Mouse (Mus musculus) right cerebral cortex, postnatal 4 days (tissue): ENCODE measurements around the gene Nek4.

ENCODE experiments used
- DNase-seq: peaks from one replicate; pipeline ENCODE4 v3.0.0-alpha.2; 2022

The Nek4 gene

GRCm38 (mm10) chr14:30974204-30974603, 23.0 kb downstream of the Nek4 start:
- DNase-seq: no peak

- DNase-seq: no peak
These were observed 25.0 kb downstream of the Nek4 start for GRCm38 (mm10) chr14:30976222-30976621.

DNA sequence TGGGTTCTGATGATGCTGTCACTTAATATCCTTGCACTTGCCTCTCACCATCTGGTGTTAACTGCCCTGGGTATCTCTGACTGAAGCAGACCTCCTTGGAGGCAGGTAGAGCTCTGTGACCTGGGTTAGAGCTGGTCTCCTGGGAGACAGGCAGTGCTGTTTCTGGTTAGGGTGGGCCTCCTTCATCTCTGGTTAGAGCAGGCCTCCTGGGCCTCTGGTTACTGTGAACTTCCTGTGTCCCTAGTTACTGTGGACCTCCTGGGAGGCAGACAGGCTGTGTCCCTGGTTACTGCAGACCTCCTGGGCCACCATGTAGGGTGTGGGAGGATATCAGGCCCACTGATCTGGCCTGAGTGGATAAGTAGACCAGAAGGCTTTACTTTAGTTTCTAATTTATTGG, 45.2 kb downstream of the Nek4 start:
- no peak for DNase-seq

GRCm38 (mm10) chr14:31000356-31000755, 49.2 kb downstream of the Nek4 start:
- DNase-seq: no peak

DNA sequence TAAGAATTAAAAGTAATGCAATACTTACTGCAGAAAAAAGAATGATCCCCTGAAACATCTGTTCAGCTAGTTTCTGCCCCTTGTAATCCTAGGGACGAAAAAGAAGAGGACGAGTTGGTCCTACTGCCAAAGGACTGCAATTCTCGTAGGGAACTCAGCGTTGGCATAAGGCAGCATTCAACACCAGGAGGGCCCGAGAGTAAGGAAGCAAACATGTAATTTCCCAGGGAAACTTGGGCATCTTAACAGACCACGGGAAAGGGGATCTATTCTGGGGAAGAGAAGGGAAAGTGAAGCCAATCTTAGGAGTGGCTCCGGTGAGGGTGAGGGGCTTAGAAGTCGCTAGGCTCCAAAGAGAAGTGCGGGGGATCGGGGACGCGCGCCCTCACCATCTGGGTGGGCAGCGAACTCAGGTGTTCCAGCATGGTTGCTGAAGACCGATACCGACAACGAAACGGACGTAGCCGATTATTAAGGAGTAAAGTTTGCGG, 49.7 kb downstream of the Nek4 start:
- DNase-seq: no peak

- peak; percentile 85 for DNase-seq
These were observed 50.4 kb downstream of the Nek4 start, which contains the start of the genes Glt8d1 and Spcs1 for GRCm38 (mm10) chr14:31001307-31002205. Glt8d1 (plus strand) TSS chr14:31001400. Spcs1 (minus strand) TSS chr14:31001672.

DNA sequence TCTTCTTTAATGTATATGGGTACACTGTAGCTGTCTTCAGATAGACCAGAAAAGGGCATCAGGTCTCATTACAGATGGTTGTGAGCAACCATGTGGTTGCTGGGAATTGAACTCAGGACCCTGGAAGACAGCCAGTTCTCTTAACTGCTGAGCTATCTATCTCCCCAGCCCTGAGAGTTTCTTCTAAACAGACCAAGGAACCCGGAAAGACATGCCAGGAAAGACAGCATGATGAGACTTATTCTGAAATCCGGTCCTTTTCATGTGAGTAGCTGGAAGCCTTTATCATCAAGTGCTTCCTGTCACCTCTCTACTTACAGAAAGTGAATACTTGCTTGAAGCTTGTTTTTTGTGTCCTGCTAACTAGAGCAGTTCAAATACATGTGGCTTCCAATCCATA, 53.4 kb downstream of the Nek4 start:
- DNase-seq: no peak

- DNase-seq: no peak
These were observed 55.6 kb downstream of the Nek4 start for GRCm38 (mm10) chr14:31006779-31007178.

DNA sequence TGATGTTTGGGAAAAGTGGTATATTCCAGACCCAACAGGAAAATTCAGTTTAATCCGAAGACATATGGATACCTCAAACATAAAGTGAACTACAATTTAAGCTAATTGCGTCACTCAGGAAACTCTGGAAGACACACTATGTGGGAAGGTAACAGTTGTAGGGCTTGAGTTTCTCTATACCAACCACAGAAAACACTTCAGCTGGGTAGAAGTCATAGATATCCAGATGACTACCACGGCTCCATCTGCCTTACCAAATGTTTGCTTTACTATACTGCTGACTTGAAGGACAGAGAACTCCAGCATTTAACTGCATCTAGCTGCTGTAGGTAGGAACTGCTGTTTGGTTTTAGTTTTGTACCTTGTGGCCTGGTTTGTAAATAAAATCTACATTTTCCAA, 60.4 kb downstream of the Nek4 start:
- DNase-seq: no peak

- no peak for DNase-seq
These were observed 62.8 kb downstream of the Nek4 start for GRCm38 (mm10) chr14:31013928-31014327.

- no peak for DNase-seq
These were observed 64.9 kb downstream of the Nek4 start for GRCm38 (mm10) chr14:31016063-31016462.

DNA sequence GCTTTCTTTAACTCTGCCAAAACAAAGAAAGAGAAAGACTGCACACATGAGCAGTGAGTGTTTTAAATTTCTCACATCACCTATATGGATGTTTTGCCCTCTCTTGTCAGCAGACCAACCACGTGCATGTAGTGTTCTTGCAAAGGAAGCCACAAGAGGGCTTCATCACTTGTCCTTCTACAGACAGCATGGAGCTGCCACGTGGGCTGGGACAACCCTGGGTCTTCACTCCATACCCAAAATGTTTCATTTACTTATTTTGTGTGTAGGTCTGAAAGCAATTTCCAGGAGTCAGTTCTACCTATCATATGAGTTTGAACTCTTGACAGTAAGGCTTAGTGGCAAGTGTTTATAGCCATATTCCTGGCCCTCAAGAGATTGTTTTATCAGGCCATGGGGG, 66.7 kb downstream of the Nek4 start:
- DNase-seq: no peak

DNA sequence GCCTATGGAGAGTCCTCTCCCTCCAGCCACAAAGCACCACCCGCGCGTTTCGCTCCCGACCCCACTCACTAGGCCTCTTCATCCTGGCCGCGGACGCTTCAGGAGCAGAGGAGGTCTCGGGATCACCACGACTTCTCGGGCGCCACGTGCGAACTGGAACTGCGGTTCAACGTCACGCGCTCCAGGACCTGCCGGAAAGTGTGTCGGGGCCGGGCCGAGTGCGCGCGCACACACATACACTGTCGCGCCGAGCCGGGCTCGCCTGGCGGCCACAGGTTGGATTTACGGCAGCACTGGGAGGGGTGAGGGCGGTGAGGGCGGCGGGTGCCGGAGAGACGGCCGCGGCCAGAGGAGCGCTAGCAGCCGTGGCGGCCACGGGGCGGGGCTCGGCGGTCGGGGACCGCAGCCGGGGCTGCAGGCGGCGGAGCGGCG, 67.7 kb downstream of the Nek4 start, which contains the start of the genes Pbrm1 and Gnl3:
TSS of gene Pbrm1 (plus strand) at position 279 of the 432 bp plus-strand sequence.
TSS of gene Gnl3 (minus strand) at position 293 of the 432 bp plus-strand sequence.
- DNase-seq: peak; percentile 97

DNA sequence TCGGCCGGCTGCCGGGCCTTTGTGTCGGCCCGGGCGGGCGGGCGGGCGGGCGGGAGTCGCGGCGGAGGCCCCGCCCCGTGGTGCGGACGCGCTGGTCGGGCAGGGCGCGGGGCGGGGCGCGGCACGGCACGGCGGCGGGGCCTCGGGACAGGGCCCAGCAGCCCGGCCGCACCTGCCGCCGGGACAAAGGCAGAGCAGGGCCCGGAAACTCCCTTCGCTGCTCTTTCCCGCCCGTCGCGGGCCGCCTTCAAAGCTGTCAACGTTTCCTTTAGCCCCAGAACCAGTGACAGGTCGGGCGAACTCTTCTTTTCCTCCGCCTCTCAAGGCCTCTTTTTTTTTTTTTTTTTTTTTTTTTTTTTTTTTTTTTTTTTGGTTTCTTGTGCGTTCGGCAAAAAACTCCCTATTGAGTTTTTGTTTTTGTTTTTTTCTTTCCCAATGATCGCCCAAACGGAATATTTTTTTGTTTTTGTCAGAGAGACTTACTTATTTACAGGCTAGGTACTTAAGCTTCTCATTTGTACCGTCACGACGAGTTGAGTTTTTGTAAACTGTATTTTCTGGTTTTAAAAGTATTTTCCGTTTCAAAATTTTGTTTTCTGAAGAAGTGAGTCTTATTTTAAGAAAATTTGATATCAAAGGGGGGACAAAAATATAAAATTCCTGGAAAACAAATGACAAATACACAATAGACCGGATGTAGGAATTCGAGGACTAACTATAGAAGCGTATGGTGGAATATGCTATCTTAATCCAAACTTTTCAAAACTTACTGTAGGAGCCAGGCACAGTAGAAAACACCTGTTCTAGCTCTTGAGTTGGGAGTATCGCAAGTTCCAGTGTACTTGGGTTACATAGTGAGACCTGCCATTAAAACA, 68.4 kb downstream of the Nek4 start:
- no peak for DNase-seq

DNA sequence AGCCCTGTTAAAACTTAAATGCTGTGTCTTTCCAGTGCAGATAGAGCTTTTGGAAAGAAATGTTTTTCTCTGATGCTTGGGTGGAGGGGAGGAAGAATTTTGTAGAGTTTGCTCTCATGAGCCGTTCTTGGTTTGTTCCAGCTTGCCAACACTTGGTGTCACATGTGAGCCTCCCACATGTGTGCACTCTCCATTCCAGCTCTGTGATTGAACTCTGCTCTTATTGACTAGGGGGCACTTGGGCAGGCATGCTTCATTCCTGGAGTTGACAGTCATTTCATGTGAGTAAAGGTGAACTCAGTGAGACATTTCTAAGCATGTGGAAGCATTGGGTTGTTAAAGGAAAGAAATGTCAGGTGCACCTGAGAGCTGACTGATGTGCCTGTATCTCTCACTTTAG, 71.4 kb downstream of the Nek4 start:
- DNase-seq: no peak

GRCm38 (mm10) chr14:31025785-31026184, 74.6 kb downstream of the Nek4 start:
- no peak for DNase-seq
